Comparison of ENCODE assay signal across 9 mouse cellular contexts in genomic region chr6:50823220-50823910, GRCm38 (mm10).
DNase-seq lines count a peak whose midpoint lies in the region; ATAC-seq and TF ChIP-seq lines count a peak whose summit lies in the region.
"Had no signal": no experiment of that assay in that cellular context is flagged by ENCODE, and none has a peak within 500 bp of the region (broad histone marks: within the 10 kb centered on the region; RNA-seq: fewer than 3 reads in every experiment).

No protein-coding gene starts in this region.

- no peaks in the 10 kb centered on the region for H3K27me3 ChIP-seq in hindbrain, embryonic 12.5 days
- 0 out of 2 replicates have a peak, but pooled peaks cover 3% of the 10 kb centered on the region for H3K27me3 ChIP-seq in midbrain, embryonic 13.5 days

- ATAC-seq in hindbrain, embryonic 12.5 days (ENCODE audit: low FRiP score) = peak; percentile 84
- peak; percentile 75 for ATAC-seq in midbrain, embryonic 13.5 days

- H3K27ac ChIP-seq in hindbrain, embryonic 12.5 days = peak overlapping the region; percentile 93
- H3K27ac ChIP-seq in midbrain, embryonic 13.5 days = peak overlapping the region; percentile 91
- H3K27ac ChIP-seq: liver, embryonic 14.5 days had no signal

- no peak for TF ChIP-seq POLR2A in brain, embryonic 14.5 days (IDR thresholded peaks at IDR 0.05; ENCODE audit: borderline replicate concordance, extremely low read depth, insufficient read depth, insufficient read length, poor library complexity, severe bottlenecking)

- no peaks in the 10 kb centered on the region for H3K9me3 ChIP-seq in hindbrain, embryonic 12.5 days (replicated peaks)
- H3K9me3 ChIP-seq in midbrain, embryonic 13.5 days = no peaks in the 10 kb centered on the region

- DNase-seq in brain, embryonic 14.5 days (ENCODE audit: low read depth) = peak; percentile 89
- DNase-seq in embryo, embryonic 10.5 days (ENCODE audit: low spot score) = peak; percentile 71
- DNase-seq in adrenal gland, adult 2 months = no peak
- no peak for DNase-seq in frontal cortex, postnatal 25 days (ENCODE audit: low spot score in 2 of 2)
- DNase-seq in ovary, postnatal 10 days (ENCODE audit: low spot score) = no peak
- DNase-seq: kidney, adult 8-10 months had no signal

- no peak for TF ChIP-seq CTCF in brain, embryonic 14.5 days (IDR thresholded peaks at IDR 0.05; ENCODE audit: borderline replicate concordance, extremely low read depth, insufficient read depth, insufficient read length)

- no peaks in the 10 kb centered on the region for H3K36me3 ChIP-seq in hindbrain, embryonic 12.5 days
- no peaks in the 10 kb centered on the region for H3K36me3 ChIP-seq in midbrain, embryonic 13.5 days

- H3K9ac ChIP-seq in hindbrain, embryonic 12.5 days = peak overlapping the region; percentile 20; the same call in 1 of the 2 replicates
- H3K9ac ChIP-seq in midbrain, embryonic 13.5 days (replicated peaks) = peak overlapping the region; percentile 36; the same call in 1 of the 2 replicates
- H3K9ac ChIP-seq: liver, embryonic 14.5 days had no signal

- H3K4me1 ChIP-seq in hindbrain, embryonic 12.5 days = peaks cover 56% of the 10 kb centered on the region
- peaks cover 57% of the 10 kb centered on the region for H3K4me1 ChIP-seq in midbrain, embryonic 13.5 days (replicated peaks)

- no peak overlapping the region for H3K4me3 ChIP-seq in hindbrain, embryonic 12.5 days
- H3K4me3 ChIP-seq in midbrain, embryonic 13.5 days (replicated peaks) = no peak overlapping the region

- WGBS in hindbrain, embryonic 12.5 days = 6% methylated on average over 18 of the region's 18 CpGs
- WGBS in midbrain, embryonic 13.5 days = 7% methylated on average over 18 of the region's 18 CpGs

- peak overlapping the region; percentile 21; the same call in 1 of the 2 replicates for H3K4me2 ChIP-seq in hindbrain, embryonic 12.5 days (replicated peaks)
- H3K4me2 ChIP-seq in midbrain, embryonic 13.5 days (replicated peaks) = peak overlapping the region; percentile 19; the same call in 1 of the 2 replicates

Comparison
In these comparisons a context has a peak if more than half of its experiments do, and no peak if none do; other contexts are left out.
1. DNase-seq: peak in brain, embryonic 14.5 days (single experiment) and embryo, embryonic 10.5 days (single experiment); none in adrenal gland, adult 2 months (single experiment), frontal cortex, postnatal 25 days (0 of 2) and ovary, postnatal 10 days (single experiment).